Mouse (Mus musculus) kidney, embryonic 15.5 days (tissue): Measurements from ENCODE around the gene Dnajc8. TPM values are rescaled to one million over a fixed set of nuclear protein-coding genes. Genes with fewer than 3 reads are reported as not detected.

Experiments used
- polyA plus RNA-seq: library from polyadenylated mRNA; unstranded; fragments of >200 nt; fragmentation: Nextera tagmentation; extraction: Ambion mirVana; gene quantifications from 2 replicates; pipeline ENCODE4 v1.2.1, GENCODE M21; 2015

Gene Dnajc8
- polyA plus RNA-seq, 1 experiment from 2014 or later: 167 TPM

Other genes starting within 250 kb of the Dnajc8 start
- 3.3 and 3.5 TPM in 2 replicates for gene Rab42, start 232.2 kb upstream of the Dnajc8 start, polyA plus RNA-seq
- 73.6 and 80.5 TPM in 2 replicates for gene Trnau1ap, start 206.0 kb upstream of the Dnajc8 start, polyA plus RNA-seq
- gene Rcc1, start 181.9 kb upstream of the Dnajc8 start, polyA plus RNA-seq: 88.9 and 92.7 TPM in 2 replicates
- gene Phactr4, start 113.1 kb upstream of the Dnajc8 start, polyA plus RNA-seq: 25.6 and 27.3 TPM in 2 replicates
- 25.2 and 25.6 TPM in 2 replicates for gene Med18, start 71.6 kb upstream of the Dnajc8 start, polyA plus RNA-seq
- gene Sesn2, start 25.0 kb upstream of the Dnajc8 start, polyA plus RNA-seq: 19.4 and 20.3 TPM in 2 replicates
- 1,106 and 1,152 TPM in 2 replicates for gene Atpif1, start 1.9 kb upstream of the Dnajc8 start, polyA plus RNA-seq
- gene Ptafr, start 28.5 kb downstream of the Dnajc8 start, polyA plus RNA-seq: 0.62 and 1.1 TPM in 2 replicates
- 26.2 and 33.4 TPM in 2 replicates for gene Eya3, start 103.4 kb downstream of the Dnajc8 start, polyA plus RNA-seq
- 4.4 and 7.5 TPM in 2 replicates for gene Xkr8, start 197.0 kb downstream of the Dnajc8 start, polyA plus RNA-seq
- 10.0 and 11.9 TPM in 2 replicates for gene Smpdl3b, start 221.7 kb downstream of the Dnajc8 start, polyA plus RNA-seq
- 108 and 113 TPM in 2 replicates for gene Rpa2, start 232.8 kb downstream of the Dnajc8 start, polyA plus RNA-seq